Mouse (Mus musculus): ENCODE measurements at regions not wholly inside any gene's neighbourhood (a gene's known extent, or its start where the extent isn't known, plus 50 kb on each side); places are given as distances from the start of the nearest gene placed in this dataset.

- ATAC-seq (replicated peaks; ENCODE audit: low FRiP score, poor library complexity, severe bottlenecking), result no peak
Observed at GRCm38 (mm10) chr3:149105181-149105580, 114.8 kb upstream of the Adgrl2 start.

DNA sequence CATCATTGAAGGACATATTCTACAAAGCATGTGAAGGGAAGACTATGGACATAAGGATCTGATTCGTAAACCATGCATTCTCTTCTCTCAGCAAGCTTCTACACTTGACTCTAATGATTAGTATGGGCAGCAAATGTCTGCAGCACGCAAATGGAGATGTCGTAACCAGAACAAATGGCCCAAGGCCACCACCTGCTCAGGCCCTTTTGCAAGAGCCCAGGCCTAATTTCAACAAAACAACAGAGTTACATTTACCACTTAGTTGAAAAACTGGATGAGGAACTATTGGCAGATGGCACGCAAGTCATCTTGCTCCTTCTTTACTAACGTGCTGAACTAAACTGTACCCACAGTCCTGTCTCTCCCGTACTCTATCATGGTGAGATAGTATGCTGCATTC lies 113.7 kb upstream of the Adgrl2 start:
- ATAC-seq (replicated peaks; ENCODE audit: low FRiP score, poor library complexity, severe bottlenecking), result no peak

GRCm38 (mm10) chr3:149103469-149103868 lies 113.1 kb upstream of the Adgrl2 start:
- ATAC-seq (replicated peaks; ENCODE audit: low FRiP score, poor library complexity, severe bottlenecking), result no peak

GRCm38 (mm10) chr3:149102846-149103245 lies 112.5 kb upstream of the Adgrl2 start:
- no peak for ATAC-seq (replicated peaks; ENCODE audit: low FRiP score, poor library complexity, severe bottlenecking)

GRCm38 (mm10) chr3:149101785-149102184 lies 111.4 kb upstream of the Adgrl2 start:
- ATAC-seq (replicated peaks; ENCODE audit: low FRiP score, poor library complexity, severe bottlenecking), result no peak

GRCm38 (mm10) chr3:149098764-149099163 lies 108.4 kb upstream of the Adgrl2 start:
- ATAC-seq (replicated peaks; ENCODE audit: low FRiP score, poor library complexity, severe bottlenecking), result no peak

DNA sequence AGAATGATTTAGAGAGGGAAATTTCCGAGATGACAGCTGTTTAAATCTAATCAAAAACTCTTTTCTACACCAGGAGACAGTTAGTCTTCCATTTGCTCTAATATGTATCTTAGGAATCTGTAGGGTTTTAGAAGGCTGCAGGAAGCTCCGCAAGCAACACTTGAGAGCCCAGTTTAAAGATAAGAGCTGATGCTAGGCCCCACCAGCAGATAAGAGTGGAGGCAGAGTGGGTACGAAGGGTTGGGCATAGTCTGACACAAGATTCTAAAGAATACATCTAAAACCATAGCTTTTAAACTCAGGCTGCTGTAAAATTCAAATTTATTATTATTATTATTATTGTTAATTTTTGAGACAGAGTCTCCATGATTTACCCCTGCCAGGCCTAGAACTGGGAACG lies 106.7 kb upstream of the Adgrl2 start:
- ATAC-seq (replicated peaks; ENCODE audit: low FRiP score, poor library complexity, severe bottlenecking), result no peak

- ATAC-seq (replicated peaks; ENCODE audit: low FRiP score, poor library complexity, severe bottlenecking), result no peak
Observed at GRCm38 (mm10) chr3:149092649-149093048, 102.3 kb upstream of the Adgrl2 start.

DNA sequence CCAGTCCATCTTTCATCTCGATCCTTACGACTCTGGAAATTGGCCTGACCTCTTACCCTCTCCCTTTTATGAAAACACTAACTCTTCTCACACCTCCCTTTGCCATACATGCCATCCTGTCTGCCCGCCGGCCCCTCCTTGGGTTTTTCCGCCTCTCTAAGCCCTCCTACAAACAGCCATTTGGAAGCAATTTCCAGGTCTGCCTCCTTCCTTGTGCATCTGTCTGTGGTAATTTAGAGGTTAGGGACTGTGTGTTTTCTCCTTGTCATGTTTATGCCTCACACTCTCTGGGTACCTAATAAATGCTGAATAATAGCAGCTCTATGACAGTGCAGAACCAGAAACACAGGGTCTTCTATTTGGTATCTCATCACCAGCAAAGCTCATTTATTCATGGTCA lies 99.7 kb upstream of the Adgrl2 start:
- no peak for ATAC-seq (replicated peaks; ENCODE audit: low FRiP score, poor library complexity, severe bottlenecking)

- no peak for ATAC-seq (replicated peaks; ENCODE audit: low FRiP score, poor library complexity, severe bottlenecking)
Observed at GRCm38 (mm10) chr3:149088621-149089128, 98.3 kb upstream of the Adgrl2 start.

- no peak for ATAC-seq (replicated peaks; ENCODE audit: low FRiP score, poor library complexity, severe bottlenecking)
Observed at GRCm38 (mm10) chr3:149087488-149087887, 97.1 kb upstream of the Adgrl2 start.

DNA sequence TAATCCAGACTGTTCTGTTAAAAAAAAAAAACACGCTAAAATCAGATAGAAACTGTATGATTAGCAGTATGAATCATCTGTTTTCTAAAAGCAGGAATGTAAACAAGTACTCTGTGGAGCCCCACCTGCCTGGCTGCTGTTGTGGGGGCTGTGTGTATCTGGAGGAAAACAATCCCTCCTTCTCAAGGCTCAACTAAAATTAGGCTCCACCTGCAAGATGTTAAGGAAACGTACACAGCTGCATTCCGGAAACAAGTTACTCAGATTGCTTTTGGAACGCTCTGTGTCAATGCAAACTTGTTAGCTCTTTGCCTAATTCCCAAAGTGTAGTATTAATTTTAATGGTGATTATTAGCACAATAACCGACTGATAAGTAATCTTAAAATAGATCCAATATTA lies 96.3 kb upstream of the Adgrl2 start:
- no peak for ATAC-seq (replicated peaks; ENCODE audit: low FRiP score, poor library complexity, severe bottlenecking)

GRCm38 (mm10) chr3:149086086-149086485 lies 95.7 kb upstream of the Adgrl2 start:
- no peak for ATAC-seq (replicated peaks; ENCODE audit: low FRiP score, poor library complexity, severe bottlenecking)

DNA sequence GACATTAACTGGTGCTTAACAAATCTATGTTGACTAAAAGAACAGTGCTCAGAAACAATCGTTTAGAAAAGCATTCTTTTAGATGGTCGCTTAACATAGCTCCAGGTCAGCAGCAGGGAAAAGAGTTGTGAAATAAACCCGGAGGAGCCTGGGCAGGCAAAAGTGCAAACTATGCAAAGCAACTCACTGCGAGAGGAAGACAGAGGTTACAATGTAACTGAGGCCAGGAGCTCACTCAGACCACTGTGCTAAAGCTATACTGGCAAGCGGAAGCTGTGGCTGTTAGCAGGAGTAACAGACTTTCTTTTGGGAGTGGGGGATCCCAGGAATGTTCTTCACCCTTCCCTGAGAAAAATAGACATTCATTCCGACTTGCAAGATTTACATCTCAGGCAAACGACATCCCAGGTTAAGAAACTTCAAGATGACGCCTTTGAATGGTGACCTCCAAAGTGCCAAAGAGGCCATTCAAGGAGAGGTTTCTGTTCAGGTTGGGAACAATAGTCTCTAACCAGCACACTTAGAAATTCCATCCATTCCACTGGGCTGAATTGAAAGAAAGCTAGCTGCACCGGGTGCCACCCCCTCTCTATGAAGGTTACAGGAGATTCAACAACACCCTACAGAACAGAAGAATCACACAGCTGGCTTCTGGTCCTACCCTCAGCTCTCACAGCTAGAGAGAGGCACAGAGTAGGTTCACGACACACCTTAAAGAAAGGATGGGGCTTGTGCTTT lies 94.7 kb upstream of the Adgrl2 start:
- ATAC-seq (replicated peaks; ENCODE audit: low FRiP score, poor library complexity, severe bottlenecking), result no peak

- ATAC-seq (replicated peaks; ENCODE audit: low FRiP score, poor library complexity, severe bottlenecking), result no peak
Observed at GRCm38 (mm10) chr3:149083391-149083790, 93.0 kb upstream of the Adgrl2 start.

DNA sequence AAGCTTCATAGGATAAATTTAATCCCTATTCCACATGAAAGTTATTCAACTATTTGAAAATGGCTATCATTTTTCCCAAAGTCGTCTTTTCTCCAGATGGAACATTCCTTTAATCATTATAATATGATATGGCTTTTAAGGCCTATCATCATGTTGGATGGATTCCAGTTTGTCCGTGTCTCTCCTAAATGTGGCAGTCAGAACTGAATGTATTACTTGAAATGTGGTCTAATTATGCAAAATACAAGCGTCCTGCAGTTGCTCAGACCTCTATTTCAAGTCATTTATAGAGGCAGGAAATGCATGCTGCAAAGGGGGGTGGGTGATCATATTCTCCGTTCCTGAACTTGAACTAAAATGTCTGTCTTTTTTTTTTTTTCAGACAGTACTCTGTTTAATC lies 88.5 kb upstream of the Adgrl2 start:
- ATAC-seq (replicated peaks; ENCODE audit: low FRiP score, poor library complexity, severe bottlenecking), result no peak

GRCm38 (mm10) chr3:149076928-149077551 lies 86.7 kb upstream of the Adgrl2 start:
- no peak for ATAC-seq (replicated peaks; ENCODE audit: low FRiP score, poor library complexity, severe bottlenecking)

DNA sequence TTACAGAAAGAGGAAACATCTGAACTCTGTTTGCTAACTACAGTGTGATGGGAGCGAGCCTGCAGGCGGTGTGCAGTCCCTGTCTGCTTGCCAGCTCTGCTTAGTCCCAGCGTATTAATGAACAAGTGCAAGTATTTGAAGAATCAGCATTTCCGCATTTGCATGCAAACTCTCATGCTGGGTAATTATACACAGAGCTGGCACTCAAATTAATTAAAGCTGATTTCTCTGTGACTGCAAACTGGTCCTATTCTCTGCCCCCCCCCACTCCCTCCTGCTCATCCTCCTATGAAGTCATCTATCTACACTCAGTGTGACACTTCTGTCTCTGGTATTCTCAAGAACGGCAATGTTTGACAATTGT lies 85.1 kb upstream of the Adgrl2 start:
- no peak for ATAC-seq (replicated peaks; ENCODE audit: low FRiP score, poor library complexity, severe bottlenecking)

GRCm38 (mm10) chr3:149074658-149075487 lies 84.5 kb upstream of the Adgrl2 start:
- no peak for ATAC-seq (replicated peaks; ENCODE audit: low FRiP score, poor library complexity, severe bottlenecking)

DNA sequence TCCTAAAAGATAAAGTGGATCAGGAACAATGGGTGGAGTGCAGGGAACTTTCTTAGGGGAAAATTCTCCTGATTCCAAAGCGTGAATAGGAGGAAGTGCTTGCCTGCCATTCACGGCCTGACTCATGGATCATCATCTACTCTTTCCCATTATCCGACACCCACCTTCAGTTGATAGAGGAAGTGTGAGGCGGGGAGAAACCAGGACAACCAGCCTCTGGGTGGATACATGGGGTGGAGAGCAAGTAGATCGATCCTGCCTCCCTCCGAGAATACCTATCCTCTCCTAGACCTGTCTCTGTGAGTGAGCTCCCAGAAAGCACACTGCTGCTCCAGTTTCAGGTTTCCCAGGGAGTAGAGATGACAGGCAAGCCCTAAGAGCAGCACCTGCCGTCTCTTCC lies 79.8 kb upstream of the Adgrl2 start:
- ATAC-seq (replicated peaks; ENCODE audit: low FRiP score, poor library complexity, severe bottlenecking), result no peak

- no peak for ATAC-seq (replicated peaks; ENCODE audit: low FRiP score, poor library complexity, severe bottlenecking)
Observed at GRCm38 (mm10) chr3:149069436-149069835, 79.1 kb upstream of the Adgrl2 start.

All from erythroid progenitor cell, adult 5-6 weeks (primary cell).